Mouse (Mus musculus) heart, adult 9 months (tissue): ENCODE results near the gene Zfp94.

Source experiments
- DNase-seq, 2 experiments: peaks; one replicate each; pipeline ENCODE4 v3.0.0; 2022; ENCODE audit warnings: low spot score in 2 of 2

The Zfp94 gene

DNA sequence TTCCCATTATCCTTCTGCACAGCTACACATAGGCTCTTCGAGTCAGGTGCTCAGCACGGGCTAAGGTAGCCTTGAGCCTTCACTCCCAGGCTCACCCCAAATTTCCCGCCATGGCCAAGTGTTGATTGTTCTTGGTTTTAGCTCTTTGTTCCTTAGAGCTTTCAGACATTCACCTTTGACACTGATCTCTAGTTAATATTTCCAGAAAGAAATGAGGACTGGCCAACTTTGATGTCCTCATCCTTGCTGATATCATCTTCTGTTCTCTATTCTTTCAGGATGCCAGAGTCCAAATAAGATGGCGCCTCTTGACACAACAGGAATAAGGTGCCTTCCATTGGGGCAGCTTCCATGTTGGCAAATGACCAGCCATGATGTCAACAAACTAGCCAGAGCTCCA lies 42.0 kb downstream of the Zfp94 start:
- DNase-seq = no peak

DNA sequence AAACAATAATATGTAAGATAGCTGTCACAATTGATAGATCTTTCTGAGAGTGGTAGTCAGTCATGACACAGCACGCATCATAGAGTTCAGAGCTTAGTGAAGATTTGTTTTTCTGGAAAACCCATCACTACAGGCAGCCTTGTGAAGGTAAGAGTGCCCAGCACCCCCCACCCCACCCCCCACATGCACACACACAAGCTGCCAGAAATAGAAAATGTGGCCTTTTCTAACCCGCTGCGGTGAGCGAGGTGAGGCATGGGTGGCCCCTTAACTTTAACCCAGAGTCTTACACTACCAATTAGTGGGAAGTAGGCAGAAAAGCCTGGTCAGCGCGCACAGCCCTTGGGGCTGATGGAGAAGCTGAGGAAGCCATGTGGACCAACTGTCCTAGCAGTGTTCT lies 45.3 kb downstream of the Zfp94 start:
- no peak for DNase-seq

DNA sequence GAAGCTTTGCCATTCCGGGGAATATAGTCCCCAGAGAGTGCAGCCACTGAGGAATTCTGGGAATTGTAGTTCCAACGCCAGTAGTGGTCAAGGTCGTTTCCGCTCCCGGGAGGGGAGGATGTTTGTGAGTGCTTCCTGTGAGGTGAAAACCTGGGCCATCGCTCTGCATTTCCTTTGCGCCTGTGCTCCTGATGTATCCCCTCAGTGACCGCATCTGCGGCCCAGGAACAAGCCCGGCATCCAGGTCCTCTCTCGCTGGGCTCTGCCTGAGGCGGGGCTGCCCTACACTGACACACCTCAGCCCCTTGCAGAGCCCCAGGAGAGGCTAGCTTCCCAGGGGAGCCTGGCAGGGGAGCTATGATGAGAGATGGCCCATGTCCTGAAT lies 46.2 kb downstream of the Zfp94 start, which contains the start of gene Zfp93:
Gene Zfp93 (plus strand): TSS at position 133 of the 385 bp plus-strand sequence.
- peak; percentile 76 to 77 for DNase-seq

DNA sequence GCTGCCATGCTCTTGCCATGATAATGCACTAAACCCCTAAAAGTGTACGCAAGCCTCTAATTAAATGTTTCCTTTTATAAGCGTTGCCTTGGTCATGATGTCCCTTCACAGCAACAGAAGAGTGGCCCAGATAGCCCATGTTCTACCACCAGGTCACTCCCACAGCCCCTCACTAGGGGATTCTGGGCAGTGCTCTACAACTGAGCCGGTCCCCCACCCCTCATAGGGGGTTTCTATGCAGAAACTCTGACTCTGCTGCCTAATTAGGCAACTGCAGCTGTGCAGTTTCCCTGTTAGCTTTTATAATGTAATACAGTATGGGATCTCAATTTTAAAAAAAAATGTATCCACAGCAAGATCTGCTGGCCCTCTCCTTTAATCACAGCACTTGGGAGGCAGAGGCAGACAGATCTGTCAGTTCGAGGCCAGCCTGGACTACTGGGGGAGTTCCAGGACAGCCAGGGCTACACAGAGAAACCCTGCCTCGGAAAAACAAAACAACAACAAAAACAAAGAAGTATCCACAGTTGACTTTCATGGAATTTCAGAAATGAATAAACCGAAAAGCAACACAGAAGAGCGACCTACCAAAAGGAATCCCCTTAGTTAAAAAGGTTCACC lies 46.7 kb downstream of the Zfp94 start:
- no peak for DNase-seq

DNA sequence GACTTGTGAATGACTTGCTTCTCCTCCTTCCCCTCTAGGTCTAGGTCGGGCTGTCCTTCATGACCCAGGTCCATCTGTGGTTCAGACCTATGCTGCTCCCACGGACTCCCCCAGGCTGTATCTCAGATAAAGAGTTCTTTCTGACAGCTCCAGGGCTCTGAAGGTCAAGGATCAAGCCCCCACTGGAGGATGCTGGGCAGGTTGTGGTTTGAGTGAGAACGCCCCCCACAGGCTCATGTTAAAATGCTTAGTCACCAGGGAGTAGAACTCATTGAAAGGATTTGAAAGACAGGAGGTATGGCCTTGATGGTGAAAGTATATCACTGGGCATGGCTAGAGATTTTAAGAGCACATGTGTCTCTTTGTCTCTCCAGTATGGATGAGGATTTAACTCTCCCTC lies 47.2 kb downstream of the Zfp94 start:
- DNase-seq = no peak

DNA sequence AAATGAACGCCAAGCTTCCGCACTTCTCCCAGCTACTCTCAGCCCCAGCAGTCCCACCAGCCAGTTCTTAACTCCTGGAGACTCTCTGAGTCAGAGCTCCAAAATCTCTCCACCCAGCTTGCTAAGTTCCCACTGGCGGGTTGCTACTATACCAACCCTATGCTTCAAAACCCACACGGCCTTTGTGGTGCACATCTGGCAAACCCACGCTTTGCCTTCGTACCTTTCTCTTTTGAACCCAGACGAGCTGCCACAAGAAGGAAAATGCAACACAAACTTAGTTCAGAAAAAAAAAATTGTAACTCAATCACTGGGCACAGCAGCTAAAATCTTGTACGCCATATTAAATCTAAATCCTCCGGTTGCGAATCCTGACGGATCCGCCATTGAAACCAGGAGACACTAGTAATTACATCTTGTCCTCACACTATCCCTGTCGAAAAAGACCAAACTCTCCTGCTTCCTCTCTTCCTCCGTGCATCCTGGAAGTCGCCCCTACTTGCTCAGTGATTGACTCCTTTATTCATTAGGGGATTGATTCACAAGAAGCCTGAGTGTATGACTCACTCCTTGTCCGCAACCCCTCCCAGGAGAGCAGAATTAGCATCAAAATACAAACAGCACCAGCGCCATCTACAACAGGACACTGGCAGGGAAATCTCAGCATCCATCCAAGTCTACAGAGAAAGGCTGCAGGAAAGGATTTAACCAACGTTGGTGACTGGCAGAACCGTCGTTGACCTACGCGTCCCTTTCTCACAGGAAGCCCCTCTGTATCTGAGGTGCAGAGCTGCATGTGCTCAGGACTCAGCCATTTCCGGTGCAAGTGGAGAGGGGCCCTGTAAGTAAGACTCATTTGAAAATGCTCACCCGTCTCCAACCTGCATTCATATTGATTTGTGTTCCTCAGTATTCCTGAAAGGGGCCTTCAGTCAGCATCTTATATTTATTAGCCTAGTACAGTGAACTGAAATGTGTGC lies 48.0 kb downstream of the Zfp94 start:
- DNase-seq = no peak

DNA sequence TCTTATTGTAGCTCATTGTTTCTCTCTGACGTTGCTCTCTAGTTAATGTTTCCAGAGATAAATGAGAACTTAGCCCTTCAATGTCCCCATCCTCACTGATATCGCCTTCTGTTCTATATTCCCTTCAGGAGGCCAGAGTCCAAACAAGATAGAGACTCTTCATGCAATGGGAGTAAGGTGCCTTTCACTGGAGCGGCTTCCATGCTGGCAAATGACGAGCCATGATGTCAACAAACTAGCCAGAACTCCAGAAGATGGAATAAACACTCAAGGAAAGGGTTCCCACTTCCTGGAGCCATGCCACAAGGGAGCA lies 56.5 kb downstream of the Zfp94 start:
- no peak for DNase-seq

DNA sequence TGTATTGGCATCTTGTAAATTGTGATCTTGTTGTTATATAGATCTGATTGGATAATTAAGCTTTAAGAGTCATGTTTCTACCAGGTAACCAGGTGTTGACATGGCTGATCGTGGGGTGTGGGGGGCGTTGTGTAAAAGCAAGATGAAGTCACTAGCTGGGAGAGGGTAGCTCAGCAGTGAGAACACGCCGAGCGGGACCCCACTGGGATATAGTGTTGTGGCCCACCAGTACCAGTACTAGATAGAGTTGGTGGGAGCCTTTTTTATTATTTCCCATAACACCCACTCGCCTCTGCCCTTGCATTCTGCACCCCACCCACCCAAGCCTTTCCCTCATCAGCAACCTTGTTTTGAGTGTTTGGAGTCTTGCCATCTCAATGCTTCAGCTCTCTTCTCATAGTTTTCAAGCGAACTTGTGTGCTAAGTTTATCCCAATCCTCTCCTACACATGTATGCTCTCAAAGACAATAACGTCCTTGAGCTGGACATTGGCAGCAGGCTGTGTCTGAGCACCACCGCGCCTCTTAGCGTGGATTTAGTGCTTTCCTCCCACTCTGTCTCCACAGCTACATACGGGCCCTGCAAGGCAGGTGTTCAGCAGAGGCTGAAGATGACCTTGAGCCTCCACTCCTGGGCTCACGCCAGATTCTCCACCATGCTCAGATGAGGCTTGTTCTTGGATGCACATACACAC lies 57.0 kb downstream of the Zfp94 start:
- no peak for DNase-seq

DNA sequence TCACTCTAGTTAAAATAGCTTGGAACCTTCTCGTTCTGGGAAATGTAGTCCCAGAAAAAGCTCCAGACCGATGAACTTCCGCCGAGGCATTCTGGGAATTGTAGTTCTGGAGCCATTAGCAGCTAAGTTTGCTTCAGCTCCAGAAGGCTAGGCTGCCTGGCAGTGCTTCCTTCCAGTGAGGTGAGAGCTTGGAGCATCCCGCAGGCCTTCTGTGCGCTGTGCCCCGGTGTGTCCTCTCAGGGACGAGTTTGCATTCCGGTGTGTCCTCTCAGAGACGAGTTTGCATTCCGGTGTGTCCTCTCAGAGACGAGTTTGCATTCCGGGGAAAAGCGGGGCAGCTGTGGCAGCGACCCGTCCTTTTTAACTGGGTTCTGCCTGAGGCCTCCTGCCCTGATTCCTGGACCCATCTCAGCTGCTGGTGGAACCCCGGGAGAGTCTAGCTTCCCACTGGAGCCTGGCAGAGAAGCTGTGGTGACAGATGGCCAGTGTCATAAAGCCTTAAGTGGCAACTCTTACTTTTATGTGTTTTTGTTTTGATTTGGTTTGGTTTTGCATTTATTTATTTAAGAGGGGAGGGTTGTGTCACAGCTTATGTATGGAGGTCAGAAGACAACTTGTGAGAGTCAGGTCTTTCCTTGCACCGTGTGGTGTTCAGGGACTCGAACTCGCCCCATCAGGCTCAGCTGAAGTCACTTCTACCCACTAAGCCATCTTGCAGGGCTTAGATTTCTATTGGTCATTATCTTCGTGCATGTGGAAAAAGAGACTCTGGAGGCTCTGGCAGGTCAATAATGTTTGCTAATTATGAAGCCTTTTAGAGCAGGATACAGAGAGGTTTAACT lies 61.6 kb downstream of the Zfp94 start, which contains the start of gene Zfp108:
Gene Zfp108 (plus strand): TSS at position 162 of the 842 bp plus-strand sequence.
- peak; percentile 86 to 89 for DNase-seq

DNA sequence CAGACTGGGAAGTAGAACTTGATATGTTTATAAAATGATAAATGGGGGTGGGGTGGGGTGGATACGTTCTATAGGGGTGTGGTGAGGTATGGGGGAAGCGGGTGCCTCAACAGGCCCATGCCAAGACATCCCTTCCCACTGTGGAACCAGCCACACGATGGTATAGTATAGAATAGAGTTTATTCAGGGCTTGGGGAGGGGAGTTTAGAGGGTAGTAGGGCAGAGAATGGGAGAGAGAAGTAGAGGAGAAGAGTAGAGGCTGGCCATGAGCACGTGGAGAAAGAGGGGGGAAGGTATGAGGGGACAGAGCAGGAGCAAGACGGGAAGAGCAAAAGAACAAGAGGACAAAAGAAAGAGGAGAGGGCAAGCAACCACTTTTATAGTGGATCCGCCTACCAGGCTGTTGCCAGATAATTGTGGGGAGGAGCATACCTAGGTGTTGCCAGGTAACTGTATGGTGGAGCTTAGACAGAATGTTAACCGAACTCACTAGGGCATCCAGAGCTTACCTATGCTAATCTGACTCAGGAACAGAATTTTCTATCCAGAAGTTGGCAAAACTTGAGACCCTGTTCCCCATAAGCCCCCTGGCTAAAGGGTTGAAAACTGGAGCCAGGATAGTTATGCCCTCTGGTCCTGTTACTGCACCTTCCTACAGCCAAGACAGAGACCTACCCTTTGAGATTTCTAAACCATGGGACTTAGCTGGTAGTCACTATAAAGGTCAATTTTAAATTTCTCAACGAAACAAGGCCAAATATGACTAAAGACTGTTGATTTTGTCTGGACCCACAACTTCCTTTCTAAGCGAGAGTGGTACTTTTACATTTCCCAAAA lies 62.5 kb downstream of the Zfp94 start:
- DNase-seq = no peak
